Comparison of ENCODE assay signal across 19 mouse cellular contexts in genomic region chr12:70774816-70775591, GRCm38 (mm10). TPM values are rescaled to one million over a fixed set of nuclear protein-coding genes. Genes with fewer than 3 reads are reported as not detected.
DNase-seq lines count a peak whose midpoint lies in the region; TF ChIP-seq lines count a peak whose summit lies in the region.
"Had no signal": no experiment of that assay in that cellular context is flagged by ENCODE, and none has a peak within 500 bp of the region (broad histone marks: within the 10 kb centered on the region; RNA-seq: fewer than 3 reads in every experiment).

No protein-coding gene starts in this region.

- no peak for TF ChIP-seq POLR2A in ES-Bruce4 (IDR thresholded peaks at IDR 0.05; ENCODE audit: insufficient read depth, low read length)

- TF ChIP-seq CTCF in E14TG2a.4 (conservative IDR thresholded peaks at IDR 0.05; ENCODE audit: low read length) = no peak
- TF ChIP-seq CTCF in ES-Bruce4 (IDR thresholded peaks at IDR 0.05; ENCODE audit: low read depth, low read length) = no peak

- H3K4me1 ChIP-seq in E14TG2a.4 (replicated peaks; ENCODE audit: low read depth, low read length) (peaks cover 57% of the 10 kb centered on the region), ES-Bruce4 (ENCODE audit: control insufficient read depth, insufficient read depth, low read length) (peaks cover 2% of the 10 kb centered on the region)
- H3K4me1 ChIP-seq: embryonic facial prominence, embryonic 15.5 days; hindbrain, embryonic 10.5 days had no signal

- DNase-seq in ZHBTc4 (ENCODE audit: low read depth, low spot score) = peak; percentile 87
- DNase-seq in testis, postnatal 14 days (ENCODE audit: low spot score) = peak; percentile 56
- DNase-seq in spleen, postnatal 14 days (ENCODE audit: low spot score in 2 of 2) = no peak
- DNase-seq in gastrocnemius, postnatal 25 days = no peak
- DNase-seq: adrenal gland, postnatal 10 days; cerebellum, adult 11 months; cerebellum, adult 8-10 months; cerebellum, postnatal 14 days; embryo, embryonic 11 days; heart, adult 2 months; heart, postnatal 14 days had no signal

- no peak overlapping the region for H3K9ac ChIP-seq in ES-Bruce4 (ENCODE audit: low read depth, poor library complexity, severe bottlenecking)
- H3K9ac ChIP-seq: embryonic facial prominence, embryonic 15.5 days; heart, embryonic 15.5 days; hindbrain, embryonic 15.5 days had no signal

- H3K27me3 ChIP-seq in E14TG2a.4 (ENCODE audit: insufficient read depth, low read length) (no peaks in the 10 kb centered on the region), ES-Bruce4 (ENCODE audit: control insufficient read depth, insufficient read depth, low read length, poor library complexity, severe bottlenecking) (no peaks in the 10 kb centered on the region)
- H3K27me3 ChIP-seq: embryonic facial prominence, embryonic 15.5 days; heart, embryonic 15.5 days; hindbrain, embryonic 15.5 days had no signal

- H3K27ac ChIP-seq in ES-Bruce4 (ENCODE audit: insufficient read depth, low read length) = peak overlapping the region; percentile 86
- H3K27ac ChIP-seq: embryonic facial prominence, embryonic 15.5 days; forebrain, embryonic 10.5 days; heart, adult 2 months; heart, embryonic 15.5 days; hindbrain, embryonic 10.5 days; hindbrain, embryonic 15.5 days had no signal

- H3K9me3 ChIP-seq in E14TG2a.4 (ENCODE audit: low read length) = no peaks in the 10 kb centered on the region
- no peaks in the 10 kb centered on the region for H3K9me3 ChIP-seq in ES-Bruce4 (replicated peaks; ENCODE audit: control insufficient read depth, insufficient read depth, low read length, poor library complexity, severe bottlenecking)
- H3K9me3 ChIP-seq: embryonic facial prominence, embryonic 15.5 days; forebrain, embryonic 10.5 days; heart, embryonic 15.5 days; hindbrain, embryonic 10.5 days; hindbrain, embryonic 15.5 days had no signal

- TF ChIP-seq EP300 in ES-Bruce4 (IDR thresholded peaks at IDR 0.05; ENCODE audit: insufficient read depth, low read depth, low read length) = peak; percentile 61; the same call in 1 of the 2 replicates

- H3K36me3 ChIP-seq in E14TG2a.4 (ENCODE audit: insufficient read depth, low read length) (no peaks in the 10 kb centered on the region), ES-Bruce4 (ENCODE audit: control insufficient read depth, insufficient read depth, low read length, poor library complexity, severe bottlenecking) (no peaks in the 10 kb centered on the region)
- H3K36me3 ChIP-seq: embryonic facial prominence, embryonic 15.5 days; forebrain, embryonic 10.5 days; heart, embryonic 15.5 days; hindbrain, embryonic 10.5 days; hindbrain, embryonic 15.5 days had no signal

- H3K4me3 ChIP-seq in E14TG2a.4 (replicated peaks; ENCODE audit: low read length) = peak overlapping the region; percentile 41; the same call in 1 of the 2 replicates
- no peak overlapping the region for H3K4me3 ChIP-seq in ES-Bruce4 (ENCODE audit: low read depth, low read length)
- H3K4me3 ChIP-seq: embryonic facial prominence, embryonic 15.5 days; erythroblast, embryonic 14.5 days; forebrain, embryonic 10.5 days; heart, adult 2 months; heart, embryonic 15.5 days; hindbrain, embryonic 10.5 days; hindbrain, embryonic 15.5 days had no signal

RNA-seq across cellular contexts. Expression of gene Frmd6, which starts 50.3 kb away (rescaled TPM):
- polyA plus RNA-seq in ES-Bruce4 (2011; ENCODE audit: insufficient read depth, insufficient read length, low read depth, missing spikeins) = 26.6 and 30.5 TPM in 2 replicates
- total RNA-seq in gastrocnemius, postnatal 25 days (2021) = 10 to 100 TPM; 13.6 to 16.1 TPM

Comparison
In these comparisons a context has a peak if more than half of its experiments do, and no peak if none do; other contexts are left out.
1. DNase-seq: peak in ZHBTc4 (single experiment) and testis, postnatal 14 days (single experiment); none in spleen, postnatal 14 days (0 of 2) and gastrocnemius, postnatal 25 days (single experiment).